In genomic region chr7:126284865-126285264, GRCm38 (mm10) we compare ENCODE assay signal across 1 mouse cellular context.
A peak's percentile ranks its signal among the peaks of the same experiment; 100 is the strongest.
TF ChIP-seq lines count a peak whose summit lies in the region.

No protein-coding gene starts in this region.

TF ChIP-seq in MEL, 35 proteins besides CTCF, POLR2A, EP300 and RAD21 (continued from another document):
- no peak for TF ChIP-seq ZMIZ1 (IDR thresholded peaks at IDR 0.05; ENCODE audit: low read depth, low read length)
- TF ChIP-seq UBTF (IDR thresholded peaks at IDR 0.05; ENCODE audit: borderline replicate concordance, insufficient read depth, low read depth, low read length), result no peak
- peak; percentile 76 for TF ChIP-seq BHLHE40 (IDR thresholded peaks at IDR 0.05; ENCODE audit: borderline replicate concordance, low read depth, low read length)
- TF ChIP-seq SIN3A (IDR thresholded peaks at IDR 0.05; ENCODE audit: low read length), result peak; percentile 91
- no peak for TF ChIP-seq MEF2A (IDR thresholded peaks at IDR 0.05; ENCODE audit: extremely low read depth, insufficient replicate concordance, low read depth, low read length, poor library complexity, severe bottlenecking)
- peak; percentile 70; the same call in 1 of the 2 replicates for TF ChIP-seq MAZ (IDR thresholded peaks at IDR 0.05; ENCODE audit: low read depth, low read length)
- no peak for TF ChIP-seq SMC3 (IDR thresholded peaks at IDR 0.05; ENCODE audit: low read depth, low read length)
- no peak for TF ChIP-seq POLR2AphosphoS5 (IDR thresholded peaks at IDR 0.05; ENCODE audit: borderline replicate concordance, low read depth, low read length)
- peak; percentile 99 for TF ChIP-seq MYC (IDR thresholded peaks at IDR 0.05; ENCODE audit: low read depth, low read length)
- peak; percentile 64 for TF ChIP-seq HCFC1 (IDR thresholded peaks at IDR 0.05; ENCODE audit: low read depth, low read length)
- TF ChIP-seq POLR2AphosphoS2 (IDR thresholded peaks at IDR 0.05; ENCODE audit: low read length), result peak; percentile 36; the same call in 1 of the 2 replicates
- TF ChIP-seq RCOR1 (IDR thresholded peaks at IDR 0.05; ENCODE audit: low read depth, low read length), result peak; percentile 80
- peak; percentile 87 for TF ChIP-seq GATA1 (IDR thresholded peaks at IDR 0.05; ENCODE audit: low read depth, low read length)
- peak; percentile 56 for TF ChIP-seq TAL1 (IDR thresholded peaks at IDR 0.05; ENCODE audit: low read length)
- TF ChIP-seq ELF1 (IDR thresholded peaks at IDR 0.05; ENCODE audit: low read depth, low read length), result peak; percentile 37; the same call in 1 of the 2 replicates
- TF ChIP-seq MAFK (IDR thresholded peaks at IDR 0.05; ENCODE audit: borderline replicate concordance, low read depth, low read length), result peak; percentile 87
TF ChIP-seq in MEL: peak in this region for 20.
